8 mouse cellular contexts compared by ENCODE assay signal in the genomic region with DNA sequence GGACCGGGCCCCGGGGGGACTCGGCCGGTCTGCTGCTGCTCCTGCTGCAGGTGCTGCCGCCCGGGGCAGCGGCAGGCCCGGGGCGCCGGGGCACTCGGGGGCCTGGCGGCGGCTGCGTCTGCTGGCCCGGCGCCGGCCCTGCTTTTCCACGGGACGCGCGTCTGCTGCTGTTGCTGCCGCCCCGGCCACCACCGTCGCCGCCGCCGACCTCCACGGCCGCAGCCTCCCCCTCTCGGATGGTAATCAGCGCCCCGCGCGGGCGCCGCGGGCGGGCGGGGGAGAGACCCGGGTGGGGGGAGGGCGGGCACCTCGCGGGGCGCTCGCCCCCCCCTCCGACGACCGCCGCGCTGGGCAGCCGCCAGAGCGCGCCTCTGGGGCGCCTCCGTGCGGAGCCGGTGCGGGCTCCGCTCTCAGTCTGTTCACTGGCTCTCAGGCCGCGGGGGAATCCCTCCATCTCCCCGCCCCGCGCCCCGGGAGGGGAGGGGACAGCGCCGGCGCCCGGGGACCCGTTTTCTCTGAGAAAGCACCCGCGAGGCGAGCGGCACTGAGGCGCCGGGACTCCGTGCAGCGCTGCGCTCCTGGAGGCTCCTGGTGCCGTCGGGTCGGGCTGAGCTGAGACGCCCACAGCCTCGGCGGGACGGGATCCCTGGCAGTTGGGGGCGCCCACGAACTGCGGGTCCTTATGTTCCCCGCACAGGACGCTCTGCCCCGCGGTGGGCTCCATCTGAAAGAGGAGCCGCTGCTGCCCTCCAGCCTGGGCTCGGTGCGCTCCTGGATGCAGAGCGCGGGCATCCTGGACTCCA. TPM values are rescaled to one million over a fixed set of nuclear protein-coding genes. Genes with fewer than 3 reads are reported as not detected.
A peak's percentile ranks its signal among the peaks of the same experiment; 100 is the strongest.
DNase-seq lines count a peak whose midpoint lies in the region; ATAC-seq and TF ChIP-seq lines count a peak whose summit lies in the region.
"Had no signal": no experiment of that assay in that cellular context is flagged by ENCODE, and none has a peak within 500 bp of the region (broad histone marks: within the 10 kb centered on the region; RNA-seq: fewer than 3 reads in every experiment).

No protein-coding gene starts in this region.

- peak overlapping the region; percentile 79 for H3K4me2 ChIP-seq in heart, embryonic 13.5 days

- H3K27me3 ChIP-seq in thymus, adult 2 months (ENCODE audit: control insufficient read depth, insufficient read depth, low read length) = peaks cover 34% of the 10 kb centered on the region; the same call in 1 of the 2 replicates
- peaks cover 70% of the 10 kb centered on the region for H3K27me3 ChIP-seq in heart, embryonic 13.5 days (replicated peaks)
- H3K27me3 ChIP-seq in spleen, adult 2 months (ENCODE audit: control insufficient read depth, insufficient read depth, low read length) = peaks cover 21% of the 10 kb centered on the region

- H3K4me3 ChIP-seq in thymus, adult 2 months (ENCODE audit: control insufficient read depth, insufficient read depth, low read length) = no peak overlapping the region
- peak overlapping the region; percentile 51 for H3K4me3 ChIP-seq in cortical plate, adult 2 months (ENCODE audit: insufficient read depth, low read length)
- peak overlapping the region; percentile 80 for H3K4me3 ChIP-seq in heart, embryonic 13.5 days
- peak overlapping the region; percentile 28; the same call in 1 of the 2 replicates for H3K4me3 ChIP-seq in spleen, adult 2 months (ENCODE audit: extremely low read depth, insufficient read depth, insufficient read length)

- no peaks in the 10 kb centered on the region for H3K9me3 ChIP-seq in heart, embryonic 13.5 days

- peak; percentile 31 for DNase-seq in thymus, adult 2 months
- no peak for DNase-seq in thymus, adult 18-20 months
- peak; percentile 62 to 74 for DNase-seq in kidney, postnatal 4 days
- DNase-seq in mesoderm, embryonic 11.5 days (ENCODE audit: low read depth, low spot score) = peak; percentile 60
- DNase-seq in spleen, adult 2 months (ENCODE audit: low read depth in 1 of 2, low spot score in 2 of 2) = peak in 1 of 2 experiments; percentile 24

- no peak overlapping the region for H3K27ac ChIP-seq in thymus, adult 2 months (ENCODE audit: control insufficient read depth, insufficient read depth, low read length)
- no peak overlapping the region for H3K27ac ChIP-seq in cortical plate, adult 2 months (ENCODE audit: insufficient read depth, low read length)
- H3K27ac ChIP-seq in heart, embryonic 13.5 days (replicated peaks) = peak overlapping the region; percentile 52
- H3K27ac ChIP-seq in spleen, adult 2 months (ENCODE audit: insufficient read depth, low read length) = no peak overlapping the region

- WGBS in thymus, adult 2 months = 2% methylated on average over 93 of the region's 99 CpGs
- WGBS in heart, embryonic 13.5 days = under 1% methylated on average over 40 of the region's 99 CpGs
- 2% methylated on average over 69 of the region's 99 CpGs for WGBS in spleen, adult 2 months

- no peaks in the 10 kb centered on the region for H3K36me3 ChIP-seq in thymus, adult 2 months (ENCODE audit: control insufficient read depth, insufficient read depth, low read length)
- 0 out of 2 replicates have a peak, but pooled peaks cover 6% of the 10 kb centered on the region for H3K36me3 ChIP-seq in heart, embryonic 13.5 days
- H3K36me3 ChIP-seq in spleen, adult 2 months (ENCODE audit: control insufficient read depth, insufficient read depth, low read length) = no peaks in the 10 kb centered on the region

- no peak for TF ChIP-seq CTCF in thymus, adult 2 months (IDR thresholded peaks at IDR 0.05; ENCODE audit: borderline replicate concordance, control insufficient read depth, extremely low read depth, insufficient read depth, low read length, poor library complexity)
- no peak for TF ChIP-seq CTCF in cortical plate, adult 2 months (IDR thresholded peaks at IDR 0.05; ENCODE audit: extremely low read depth, insufficient read depth, low read length)
- no peak for TF ChIP-seq CTCF in spleen, adult 2 months (IDR thresholded peaks at IDR 0.05; ENCODE audit: extremely low read depth, insufficient read depth, insufficient read length, insufficient replicate concordance)

- H3K9ac ChIP-seq in heart, embryonic 13.5 days = peak overlapping the region; percentile 89

- H3K4me1 ChIP-seq in thymus, adult 2 months (replicated peaks; ENCODE audit: control insufficient read depth, insufficient read depth, low read length) = no peaks in the 10 kb centered on the region
- H3K4me1 ChIP-seq in cortical plate, adult 2 months (ENCODE audit: control insufficient read depth, insufficient read depth, low read length) = no peaks in the 10 kb centered on the region
- H3K4me1 ChIP-seq in heart, embryonic 13.5 days = peaks cover 34% of the 10 kb centered on the region
- H3K4me1 ChIP-seq in spleen, adult 2 months (ENCODE audit: control insufficient read depth, insufficient read depth, insufficient read length) = peaks cover 6% of the 10 kb centered on the region; the same call in 1 of the 2 replicates

- no peak for TF ChIP-seq POLR2A in thymus, adult 2 months (IDR thresholded peaks at IDR 0.05; ENCODE audit: control insufficient read depth, extremely low read depth, insufficient read depth, low read length, poor library complexity)
- no peak for TF ChIP-seq POLR2A in cortical plate, adult 2 months (IDR thresholded peaks at IDR 0.05; ENCODE audit: extremely low read depth, insufficient read depth, low read length)
- no peak for TF ChIP-seq POLR2A in spleen, adult 2 months (IDR thresholded peaks at IDR 0.05; ENCODE audit: low read depth, low read length)

- 0 out of 2 replicates have a peak, but pooled peaks have one; percentile 27 for ATAC-seq in heart, embryonic 13.5 days (ENCODE audit: extremely low read depth, insufficient number of reproducible peaks, low FRiP score, low TSS enrichment)

RNA-seq across cellular contexts. Expression of a gene that starts 0.6 kb away (rescaled TPM):
- 0.69 and 0.78 TPM in 2 replicates for polyA plus RNA-seq in thymus, adult 2 months (2012; rRNA removed)
- 13.0 and 16.1 TPM in 2 replicates for polyA plus RNA-seq in cortical plate, adult 2 months (2012; rRNA removed)
- 0.39 and 0.64 TPM in 2 replicates for polyA plus RNA-seq in heart, embryonic 13.5 days (2015; fragmentation: Nextera tagmentation; extraction: Ambion mirVana)
- 1.5 and 1.7 TPM in 2 replicates for polyA plus RNA-seq in spleen, adult 2 months (2012; rRNA removed)
- polyA plus RNA-seq: erythroblast, embryonic 14.5 days had no signal

RNA-seq across cellular contexts. Expression of a gene that starts 11.2 kb away (rescaled TPM):
- 205 and 237 TPM in 2 replicates for polyA plus RNA-seq in thymus, adult 2 months (2012; rRNA removed)
- polyA plus RNA-seq in cortical plate, adult 2 months (2012; rRNA removed) = 353 and 375 TPM in 2 replicates
- polyA plus RNA-seq in heart, embryonic 13.5 days (2015; fragmentation: Nextera tagmentation; extraction: Ambion mirVana) = 237 and 266 TPM in 2 replicates
- polyA plus RNA-seq in spleen, adult 2 months (2012; rRNA removed) = 76.2 and 97.0 TPM in 2 replicates

RNA-seq across cellular contexts. Expression of a gene that starts 21.3 kb away (rescaled TPM):
- 214 and 223 TPM in 2 replicates for polyA plus RNA-seq in thymus, adult 2 months (2012; rRNA removed)
- polyA plus RNA-seq in cortical plate, adult 2 months (2012; rRNA removed) = 144 and 146 TPM in 2 replicates
- polyA plus RNA-seq in heart, embryonic 13.5 days (2015; fragmentation: Nextera tagmentation; extraction: Ambion mirVana) = 143 and 152 TPM in 2 replicates
- polyA plus RNA-seq in spleen, adult 2 months (2012; rRNA removed) = 66.3 and 80.1 TPM in 2 replicates

Comparison
In these comparisons a context has a peak if more than half of its experiments do, and no peak if none do; other contexts are left out.
1. DNase-seq: peak in thymus, adult 2 months (single experiment), kidney, postnatal 4 days (2 of 2) and mesoderm, embryonic 11.5 days (single experiment); none in thymus, adult 18-20 months (0 of 2).